Mouse (Mus musculus) G1E (cell line): ENCODE measurements at regions not wholly inside any gene's neighbourhood (a gene's known extent, or its start where the extent isn't known, plus 50 kb on each side); places are given as distances from the start of the nearest gene placed in this dataset.

Experiments
- ATAC-seq: 2 replicates; pipeline ENCODE4 v1.8.0; 2016; ENCODE audit warnings: mild to moderate bottlenecking; ENCODE audit not compliant: insufficient number of reproducible peaks, poor library complexity, low FRiP score, severe bottlenecking; ENCODE audit errors: extremely low read depth
- DNase-seq: peaks from one replicate; pipeline ENCODE4 v3.0.0; 2012; ENCODE audit warnings: low spot score
- H3K27me3 ChIP-seq: 2 replicates; pipeline ENCODE4 v1.6.1; 2012; ENCODE audit warnings: mild to moderate bottlenecking, low read length, inconsistent platforms; ENCODE audit not compliant: insufficient read depth
- H3K36me3 ChIP-seq: replicated peaks from 2 replicates; pipeline ENCODE3; 2012; ENCODE audit warnings: mild to moderate bottlenecking, inconsistent platforms
- H3K4me1 ChIP-seq: 2 replicates; pipeline ENCODE4 v1.6.1; 2012; ENCODE audit warnings: low read depth, low read length, inconsistent platforms, mixed read lengths; ENCODE audit not compliant: insufficient read depth
- H3K4me3 ChIP-seq: 2 replicates; pipeline ENCODE4 v1.5.1; 2012; ENCODE audit warnings: low read depth, mild to moderate bottlenecking, inconsistent platforms, low read length, moderate library complexity, mixed read lengths
- H3K9me3 ChIP-seq: replicated peaks from 2 replicates; pipeline ENCODE4 v1.6.1; 2012; ENCODE audit warnings: inconsistent platforms
- CTCF ChIP-seq: IDR thresholded peaks from 2 replicates; pipeline ENCODE4 v1.5.1; 2012; ENCODE audit warnings: low read depth, low read length, inconsistent platforms, mixed read lengths
- GATA1 ChIP-seq: IDR thresholded peaks from 2 replicates; pipeline ENCODE4 v1.6.1; 2012; ENCODE audit warnings: borderline replicate concordance, low read length, inconsistent platforms, mixed read lengths
- GATA2 ChIP-seq: IDR thresholded peaks from 2 replicates; pipeline ENCODE4 v1.6.1; 2012; ENCODE audit warnings: low read depth, low read length, inconsistent platforms, borderline replicate concordance
- POLR2AphosphoS5 ChIP-seq: IDR thresholded peaks from 2 replicates; pipeline ENCODE4 v1.6.1; 2012; ENCODE audit warnings: low read depth, low read length, inconsistent platforms; ENCODE audit not compliant: insufficient replicate concordance
- TAL1 ChIP-seq: conservative IDR thresholded peaks from 2 replicates; pipeline ENCODE4 v1.6.1; 2012; ENCODE audit warnings: low read depth, low read length, inconsistent platforms, mixed read lengths

GRCm38 (mm10) chr1:35811380-35811779 lies 256.8 kb upstream of the Hs6st1 start:
- no peak for ATAC-seq
- Histone ChIP-seq H3K36me3 (no peaks in the 10 kb centered on the region), H3K4me3 (no peak overlapping the region), H3K27me3 (no peaks in the 10 kb centered on the region), H3K4me1 (no peaks in the 10 kb centered on the region; the same call in 1 of the 2 replicates), H3K9me3 (no peaks in the 10 kb centered on the region)
- TF ChIP-seq CTCF (no peak), GATA2 (no peak), POLR2AphosphoS5 (no peak), GATA1 (no peak), TAL1 (no peak)
- no peak for DNase-seq

DNA sequence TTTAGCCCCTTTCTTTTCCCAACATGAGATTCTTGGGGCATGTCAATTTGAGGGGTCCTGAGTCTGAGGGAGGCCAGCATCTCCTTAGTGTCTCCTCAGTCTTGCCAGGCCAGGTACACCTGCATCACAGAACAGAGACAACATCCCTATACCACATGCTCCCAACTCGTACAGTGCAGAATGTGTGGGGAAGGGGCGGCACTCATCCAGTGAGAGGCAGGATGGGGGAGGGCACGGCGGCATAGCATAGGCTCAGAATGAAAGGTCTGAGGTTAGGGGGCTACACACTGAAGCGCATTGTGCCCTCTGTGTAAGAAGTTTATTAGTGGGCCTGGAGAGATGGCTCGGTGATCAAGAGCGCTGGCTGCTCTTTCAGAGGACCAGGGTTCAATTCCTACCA lies 256.4 kb upstream of the Hs6st1 start:
- DNase-seq (no peak), ATAC-seq (no peak)
- Histone ChIP-seq H3K27me3 (no peaks in the 10 kb centered on the region), H3K36me3 (no peaks in the 10 kb centered on the region), H3K4me1 (no peaks in the 10 kb centered on the region; the same call in 1 of the 2 replicates), H3K9me3 (no peaks in the 10 kb centered on the region), H3K4me3 (no peak overlapping the region)
- TF ChIP-seq TAL1 (no peak), CTCF (no peak), GATA1 (no peak), GATA2 (no peak), POLR2AphosphoS5 (no peak)

GRCm38 (mm10) chr1:35813625-35814024 lies 254.6 kb upstream of the Hs6st1 start:
- H3K9me3 ChIP-seq, result no peaks in the 10 kb centered on the region
- no peak for DNase-seq
- no peak overlapping the region for H3K4me3 ChIP-seq
- no peak for ATAC-seq
- no peaks in the 10 kb centered on the region; the same call in 1 of the 2 replicates for H3K4me1 ChIP-seq
- no peaks in the 10 kb centered on the region for H3K36me3 ChIP-seq
- TF ChIP-seq CTCF (no peak), GATA2 (no peak), GATA1 (no peak), TAL1 (no peak), POLR2AphosphoS5 (no peak)
- peaks cover 10% of the 10 kb centered on the region; the same call in 1 of the 2 replicates for H3K27me3 ChIP-seq

DNA sequence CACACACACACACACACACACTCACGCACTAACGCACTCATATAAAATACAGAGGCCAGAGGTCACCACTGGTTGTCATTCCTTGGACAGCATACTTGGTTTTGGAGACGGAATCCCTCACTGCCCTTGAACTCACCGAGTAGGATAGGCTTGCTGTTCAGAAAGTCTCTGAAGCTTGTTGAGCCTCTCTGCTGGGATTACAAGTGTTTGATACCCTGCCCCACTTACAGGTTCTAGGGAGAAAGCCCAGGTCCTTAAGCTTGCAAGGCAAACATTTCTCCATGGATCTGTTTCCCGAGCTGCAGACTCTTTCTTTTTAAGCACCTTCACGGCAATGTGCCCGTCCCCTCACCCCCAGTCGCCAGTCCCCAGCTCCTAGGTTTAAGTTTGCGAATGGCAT lies 254.0 kb upstream of the Hs6st1 start:
- H3K9me3 ChIP-seq, result no peaks in the 10 kb centered on the region
- no peak for ATAC-seq

GRCm38 (mm10) chr1:35814751-35815150 lies 253.4 kb upstream of the Hs6st1 start:
- ATAC-seq, result no peak
- Histone ChIP-seq H3K4me1 (no peaks in the 10 kb centered on the region; the same call in 1 of the 2 replicates), H3K36me3 (no peaks in the 10 kb centered on the region), H3K27me3 (peaks cover 10% of the 10 kb centered on the region; the same call in 1 of the 2 replicates), H3K4me3 (no peak overlapping the region), H3K9me3 (no peaks in the 10 kb centered on the region)
- DNase-seq, result no peak
- TF ChIP-seq GATA1, result no peak

More for the DNA sequence above, 254.0 kb upstream of the Hs6st1 start:
- H3K4me1 ChIP-seq, result no peaks in the 10 kb centered on the region; the same call in 1 of the 2 replicates
- no peak overlapping the region for H3K4me3 ChIP-seq
- peaks cover 10% of the 10 kb centered on the region; the same call in 1 of the 2 replicates for H3K27me3 ChIP-seq
- DNase-seq, result no peak
- H3K36me3 ChIP-seq, result no peaks in the 10 kb centered on the region
- TF ChIP-seq POLR2AphosphoS5 (no peak), GATA2 (no peak), GATA1 (no peak), CTCF (no peak)

GRCm38 (mm10) chr1:35821791-35822190 lies 246.4 kb upstream of the Hs6st1 start:
- Histone ChIP-seq H3K36me3 (no peaks in the 10 kb centered on the region), H3K4me3 (no peak overlapping the region), H3K9me3 (no peaks in the 10 kb centered on the region), H3K4me1 (no peaks in the 10 kb centered on the region), H3K27me3 (peaks cover 18% of the 10 kb centered on the region)
- DNase-seq (no peak), ATAC-seq (no peak)
- TF ChIP-seq GATA1 (no peak), GATA2 (no peak), POLR2AphosphoS5 (no peak), TAL1 (no peak)
